ENCODE assay signal across 29 mouse cellular contexts in genomic region chr19:58832988-58833387, GRCm38 (mm10). TPM values are rescaled to one million over a fixed set of nuclear protein-coding genes. Genes with fewer than 3 reads are reported as not detected.
A peak's percentile ranks its signal among the peaks of the same experiment; 100 is the strongest.
DNase-seq lines count a peak whose midpoint lies in the region; TF ChIP-seq lines count a peak whose summit lies in the region.
"Had no signal": no experiment of that assay in that cellular context is flagged by ENCODE, and none has a peak within 500 bp of the region (broad histone marks: within the 10 kb centered on the region; RNA-seq: fewer than 3 reads in every experiment).

No protein-coding gene starts in this region.

- no peaks in the 10 kb centered on the region for H3K9me3 ChIP-seq in CH12.LX (replicated peaks; ENCODE audit: low read length)
- H3K9me3 ChIP-seq: embryonic facial prominence, embryonic 12.5 days; embryonic facial prominence, embryonic 15.5 days; forebrain, embryonic 15.5 days; heart, embryonic 12.5 days; heart, embryonic 15.5 days had no signal

- H3K4me2 ChIP-seq in CH12.LX (ENCODE audit: insufficient read depth, low read depth, poor library complexity, severe bottlenecking): peak overlapping the region; percentile 63; the same call in 1 of the 2 replicates
- H3K4me2 ChIP-seq: embryonic facial prominence, embryonic 12.5 days; embryonic facial prominence, embryonic 15.5 days; forebrain, embryonic 15.5 days; heart, embryonic 12.5 days; heart, embryonic 15.5 days; hindbrain, embryonic 14.5 days had no signal

- intact Hi-C loops in heart, postnatal 36 days (cut with DNase I): no loop called here

- in situ Hi-C loops in CH12.LX (cut with MboI; ENCODE audit: low pct_ligation_motif_present, low pct_unique_long_range_greater_than_20kb, low sequenced_read_pairs): no loop called here

- no peak for DNase-seq in layer of hippocampus, adult 2 months (ENCODE audit: low spot score in 2 of 2)
- DNase-seq in layer of hippocampus, postnatal 36 days: no peak
- peak; percentile 47 to 51 for DNase-seq in spleen, postnatal 36 days (ENCODE audit: low spot score in 2 of 2)
- DNase-seq in spleen, adult 18-20 months: no peak
- peak; percentile 75 for DNase-seq in CH12.LX (ENCODE audit: extremely low read depth)
- DNase-seq in right cerebral cortex, postnatal 25 days: no peak
- no peak for DNase-seq in heart, postnatal 36 days
- DNase-seq: adrenal gland, adult 2 months; adrenal gland, postnatal 14 days; cerebellum, adult 11 months; cerebellum, adult 2 months; cerebellum, adult 9-11 months; cerebellum, postnatal 25 days; gastrocnemius, postnatal 25 days; heart, adult 18-20 months; heart, postnatal 10 days; heart, postnatal 4 days had no signal

- H3K9ac ChIP-seq in CH12.LX (ENCODE audit: insufficient read depth, low read depth): no peak overlapping the region
- H3K9ac ChIP-seq: embryonic facial prominence, embryonic 15.5 days; forebrain, embryonic 15.5 days; heart, embryonic 12.5 days; heart, embryonic 15.5 days; hindbrain, embryonic 14.5 days had no signal

- peak; percentile 93 for TF ChIP-seq EP300 in CH12.LX (IDR thresholded peaks at IDR 0.05; ENCODE audit: low read length)

- no peak for TF ChIP-seq CTCF in layer of hippocampus, adult 2 months (conservative IDR thresholded peaks at IDR 0.05)
- TF ChIP-seq CTCF in CH12.LX (conservative IDR thresholded peaks at IDR 0.05 in 1 of 2, IDR thresholded peaks at IDR 0.05 in 1 of 2; ENCODE audit: low read depth in 2 of 2, low read length in 2 of 2): no peak

- H3K4me1 ChIP-seq in CH12.LX (ENCODE audit: control insufficient read depth in 1 of 2, insufficient read depth in 2 of 2): peaks cover 26 to 53% of the 10 kb centered on the region in 2 experiments
- H3K4me1 ChIP-seq: embryonic facial prominence, embryonic 12.5 days; embryonic facial prominence, embryonic 15.5 days had no signal

- H3K27ac ChIP-seq in layer of hippocampus, adult 2 months: peak overlapping the region; percentile 71
- H3K27ac ChIP-seq in CH12.LX (ENCODE audit: insufficient read depth, low read depth): peak overlapping the region; percentile 28; the same call in 1 of the 2 replicates
- H3K27ac ChIP-seq: embryonic facial prominence, embryonic 12.5 days; embryonic facial prominence, embryonic 15.5 days; heart, embryonic 15.5 days had no signal

- dilution Hi-C loops in CH12.LX (cut with MboI; ENCODE audit: extremely low pct_ligation_motif_present, extremely low pct_unique_long_range_greater_than_20kb, low sequenced_read_pairs): no loop called here

- no peaks in the 10 kb centered on the region for H3K79me2 ChIP-seq in CH12.LX (replicated peaks; ENCODE audit: control insufficient read depth, extremely low read depth, insufficient read depth, poor library complexity, severe bottlenecking)

- H3K36me3 ChIP-seq in CH12.LX (replicated peaks in 1 of 2; ENCODE audit: control insufficient read depth in 1 of 2, insufficient read depth in 1 of 2, low read length in 1 of 2): no peaks in the 10 kb centered on the region
- H3K36me3 ChIP-seq: embryonic facial prominence, embryonic 12.5 days; embryonic facial prominence, embryonic 15.5 days; forebrain, embryonic 15.5 days; heart, embryonic 12.5 days; heart, embryonic 15.5 days had no signal

- no peak overlapping the region for H3K4me3 ChIP-seq in layer of hippocampus, adult 2 months
- H3K4me3 ChIP-seq in CH12.LX (replicated peaks in 1 of 3; ENCODE audit: low read depth in 2 of 3, low read length in 2 of 3, poor library complexity in 1 of 3): peak overlapping the region in 1 of 3 experiments; percentile 55
- H3K4me3 ChIP-seq: embryonic facial prominence, embryonic 12.5 days; embryonic facial prominence, embryonic 15.5 days; forebrain, embryonic 15.5 days; heart, embryonic 12.5 days; heart, embryonic 15.5 days had no signal

- no peak for TF ChIP-seq RAD21 in CH12.LX (IDR thresholded peaks at IDR 0.05; ENCODE audit: low read depth, low read length)

- no peaks in the 10 kb centered on the region for H3K27me3 ChIP-seq in CH12.LX (replicated peaks)
- H3K27me3 ChIP-seq: embryonic facial prominence, embryonic 12.5 days; embryonic facial prominence, embryonic 15.5 days; forebrain, embryonic 15.5 days; heart, embryonic 12.5 days; heart, embryonic 15.5 days had no signal

- no peak for TF ChIP-seq POLR2A in CH12.LX (IDR thresholded peaks at IDR 0.05; ENCODE audit: low read depth, low read length)

TF ChIP-seq in CH12.LX, 34 proteins besides CTCF, POLR2A, EP300 and RAD21:
- peak; percentile 52; the same call in 1 of the 2 replicates for TF ChIP-seq MEF2A (IDR thresholded peaks at IDR 0.05; ENCODE audit: borderline replicate concordance, low read depth, low read length)
- TF ChIP-seq MXI1 (IDR thresholded peaks at IDR 0.05; ENCODE audit: low read depth, low read length): no peak
- TF ChIP-seq IRF4 (IDR thresholded peaks at IDR 0.05; ENCODE audit: low read depth, low read length): peak; percentile 89
- TF ChIP-seq SMC3 (IDR thresholded peaks at IDR 0.05; ENCODE audit: low read depth, low read length): no peak
- no peak for TF ChIP-seq CHD2 (IDR thresholded peaks at IDR 0.05; ENCODE audit: low read length)
- no peak for TF ChIP-seq TBP (conservative IDR thresholded peaks at IDR 0.05; ENCODE audit: low read depth, low read length)
- peak; percentile 61 for TF ChIP-seq BHLHE40 (IDR thresholded peaks at IDR 0.05; ENCODE audit: low read depth, low read length)
- no peak for TF ChIP-seq GABPA (IDR thresholded peaks at IDR 0.05; ENCODE audit: insufficient replicate concordance, low read depth, low read length)
- TF ChIP-seq ZNF384 (IDR thresholded peaks at IDR 0.05; ENCODE audit: low read depth, low read length): peak; percentile 68
- peak; percentile 45; the same call in 1 of the 2 replicates for TF ChIP-seq ETS1 (conservative IDR thresholded peaks at IDR 0.05; ENCODE audit: low read depth, low read length)
- 0 out of 2 replicates have a peak, but pooled peaks have one; percentile 42 for TF ChIP-seq MYC (IDR thresholded peaks at IDR 0.05; ENCODE audit: low read depth, low read length)

RNA-seq across cellular contexts. Expression of gene 1700019N19Rik, which starts 38.7 kb away (rescaled TPM):
- under 1 TPM in 1 of 2 experiments, not detected in 1; 0.37 TPM for total RNA-seq in layer of hippocampus, adult 2 months (2021)
- under 1 TPM; 0.37 to 0.53 TPM for total RNA-seq in layer of hippocampus, postnatal 36 days (2021)
- total RNA-seq in CH12.LX (2012; rRNA removed) (1.1 and 1.4 TPM in 2 replicates), CH12.LX (2014; rRNA removed) (0.53 and 0.83 TPM in 2 replicates)
- polyA plus RNA-seq in CH12.LX (2012; ENCODE audit: insufficient read length, low read depth): 0.50 and 0.89 TPM in 2 replicates
- total RNA-seq in heart, postnatal 36 days (2021): not detected
- total RNA-seq: adrenal gland, postnatal 14 days; common myeloid progenitor, adult 5-6 weeks; gastrocnemius, adult 8-10 months; gastrocnemius, postnatal 25 days; heart, adult 18-20 months; heart, postnatal 10 days; hindbrain, postnatal 0 days; MEL had no signal
- polyA plus RNA-seq: adrenal gland, adult 2 months; cerebellum, adult 2 months; embryonic facial prominence, embryonic 15.5 days; forebrain, embryonic 11.5 days; forebrain, embryonic 15.5 days; heart, embryonic 12.5 days; heart, embryonic 15.5 days; hindbrain, embryonic 11.5 days; hindbrain, embryonic 14.5 days; hindbrain, postnatal 0 days had no signal

Comparison
In these comparisons a context has a peak if more than half of its experiments do, and no peak if none do; other contexts are left out.
1. DNase-seq: peak in spleen, postnatal 36 days (2 of 2) and CH12.LX (single experiment); none in layer of hippocampus, adult 2 months (0 of 2), layer of hippocampus, postnatal 36 days (0 of 2), spleen, adult 18-20 months (0 of 2), right cerebral cortex, postnatal 25 days (single experiment) and heart, postnatal 36 days (0 of 2).